Mouse (Mus musculus): ENCODE results near the gene Rnf44.

The Rnf44 gene

DNA sequence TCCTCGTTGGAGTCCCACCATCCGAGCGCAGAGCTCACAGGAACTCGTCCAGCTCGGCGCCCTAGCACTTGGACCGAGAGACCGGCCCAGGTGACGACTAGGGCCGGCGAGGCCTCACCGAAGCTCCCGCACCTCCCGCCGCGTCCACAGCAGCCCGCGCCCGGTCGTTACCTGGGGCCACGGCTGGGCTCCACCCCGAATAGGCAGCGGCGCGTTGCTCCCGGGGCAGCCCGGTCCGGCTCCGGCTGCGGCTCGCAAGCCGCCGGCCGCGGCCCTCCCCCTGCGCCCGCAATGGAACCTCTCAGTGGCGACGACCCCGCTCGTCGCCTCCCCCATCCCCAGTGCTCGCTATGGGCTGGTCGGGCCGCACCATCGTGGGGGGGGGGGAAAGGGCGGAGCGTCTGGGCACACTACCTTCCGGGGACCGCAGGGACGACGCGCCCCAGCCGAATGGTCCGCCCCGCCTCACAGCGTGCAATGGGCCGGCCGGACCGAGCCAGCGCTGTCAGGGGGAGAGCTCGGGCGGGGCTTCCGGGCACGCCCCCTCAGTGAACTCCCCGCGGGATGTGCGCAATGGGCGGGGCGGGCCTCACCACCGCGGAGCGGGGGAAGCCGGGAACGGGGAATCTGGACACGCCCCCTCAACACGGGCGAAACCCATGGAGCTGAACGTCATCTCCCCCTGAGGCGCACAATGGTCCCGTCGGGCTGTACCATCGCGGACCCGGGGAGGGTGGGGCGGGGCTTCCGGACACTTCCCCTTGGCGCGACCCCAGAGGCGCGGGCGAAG lies at the start of gene Rnf44:
Rnf44 (minus strand) TSS at position 350 of the 790 bp plus-strand sequence.
- peak; percentile 96 for DNase-seq (ENCODE audit: low read depth, low spot score)

DNA sequence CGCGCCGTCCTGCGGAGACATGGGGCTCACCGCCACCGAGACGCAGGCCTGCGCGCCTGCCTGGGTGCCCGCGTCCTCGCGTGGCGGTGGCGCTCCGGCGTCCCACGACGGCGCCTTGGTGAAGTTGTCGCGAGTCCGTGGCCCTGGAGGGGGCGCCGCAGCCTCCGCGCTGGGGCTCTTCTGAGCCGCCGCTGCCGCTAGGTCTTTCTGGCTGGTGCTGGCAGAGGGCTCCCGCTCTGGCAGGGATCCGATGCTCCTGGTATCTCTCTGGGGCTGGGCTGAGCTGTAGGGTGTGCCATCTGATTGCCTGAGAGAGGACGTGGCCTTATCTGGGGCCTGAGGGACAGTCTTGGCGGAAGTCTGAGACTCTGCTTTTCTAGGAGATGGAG lies 44.5 kb upstream of the Rnf44 start:
- no peak for DNase-seq (ENCODE audit: low read depth, low spot score)

DNA sequence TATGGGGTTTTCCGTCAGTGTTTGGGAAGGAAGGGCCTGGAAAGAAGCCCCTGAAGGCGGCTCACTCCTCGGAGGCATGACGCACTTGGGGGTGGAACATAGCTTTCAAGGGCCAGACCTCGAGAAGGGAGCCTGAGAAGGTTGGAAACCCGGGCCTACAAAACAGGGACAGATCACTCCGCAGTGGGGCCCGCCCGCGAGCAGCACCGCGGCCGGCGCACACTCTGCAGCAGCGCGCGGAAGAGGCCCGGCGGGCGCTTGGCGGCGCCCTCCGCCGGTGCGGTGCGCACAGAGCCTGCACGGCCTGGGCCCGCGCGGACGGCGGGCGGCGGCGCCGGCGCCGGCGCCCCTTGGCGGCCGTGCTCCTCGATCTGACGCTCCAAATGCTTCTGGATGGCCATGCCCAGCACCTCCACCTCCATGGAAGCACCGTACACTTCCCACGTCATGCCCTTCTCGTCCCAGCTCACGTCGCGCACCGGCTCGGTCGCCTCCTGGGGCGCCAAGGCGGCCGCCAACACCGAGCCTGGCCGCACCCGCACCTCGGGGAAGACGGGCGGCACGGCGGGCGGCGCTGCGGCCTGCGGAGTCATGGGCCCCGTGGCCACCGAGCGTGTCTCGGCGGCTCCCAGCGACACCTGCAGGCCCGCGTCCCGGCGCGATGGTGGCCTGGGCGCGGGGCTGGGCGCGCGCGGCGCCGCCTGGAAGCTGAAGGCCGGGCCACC lies 43.9 kb upstream of the Rnf44 start:
- DNase-seq (ENCODE audit: low read depth, low spot score) = no peak

DNA sequence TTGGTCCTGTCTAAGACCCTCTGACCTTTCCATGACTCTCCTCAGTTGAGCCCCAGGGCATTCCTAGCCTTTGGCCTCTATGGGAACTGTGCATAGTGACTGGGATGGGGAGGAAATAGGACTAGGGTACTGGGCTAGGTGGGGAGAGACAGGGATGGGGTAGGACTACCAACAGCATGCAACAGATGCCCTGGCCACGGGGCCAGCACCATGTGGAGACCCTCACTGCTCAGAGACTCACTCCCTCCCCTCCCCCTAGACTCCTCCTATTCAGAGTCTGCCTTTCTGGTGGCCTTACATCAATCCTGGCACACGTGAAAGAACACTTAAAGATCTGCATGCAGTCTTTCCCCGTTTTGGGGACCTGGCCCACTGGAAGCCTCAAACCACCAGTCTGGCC lies 43.2 kb upstream of the Rnf44 start:
- no peak for DNase-seq (ENCODE audit: low read depth, low spot score)

DNA sequence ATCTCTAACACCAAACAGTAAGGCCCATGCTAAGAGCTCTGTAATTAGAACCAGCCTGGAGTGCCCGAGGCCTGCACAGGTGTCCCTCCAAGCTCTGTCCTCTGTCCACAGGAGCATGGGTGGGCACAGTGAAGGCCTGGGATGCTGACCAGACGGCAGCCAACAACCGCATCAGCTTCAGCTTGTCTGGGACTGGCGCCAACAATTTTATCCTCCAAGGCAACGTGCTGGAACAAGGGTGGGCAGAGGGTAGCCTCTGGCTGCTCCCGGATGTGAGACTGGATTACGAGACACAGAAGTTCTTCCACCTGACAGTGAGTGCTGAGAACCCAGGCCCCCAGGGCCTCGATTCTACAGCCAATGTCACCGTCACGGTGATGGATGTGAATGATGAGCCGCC lies 32.4 kb upstream of the Rnf44 start:
- DNase-seq (ENCODE audit: low read depth, low spot score) = no peak

DNA sequence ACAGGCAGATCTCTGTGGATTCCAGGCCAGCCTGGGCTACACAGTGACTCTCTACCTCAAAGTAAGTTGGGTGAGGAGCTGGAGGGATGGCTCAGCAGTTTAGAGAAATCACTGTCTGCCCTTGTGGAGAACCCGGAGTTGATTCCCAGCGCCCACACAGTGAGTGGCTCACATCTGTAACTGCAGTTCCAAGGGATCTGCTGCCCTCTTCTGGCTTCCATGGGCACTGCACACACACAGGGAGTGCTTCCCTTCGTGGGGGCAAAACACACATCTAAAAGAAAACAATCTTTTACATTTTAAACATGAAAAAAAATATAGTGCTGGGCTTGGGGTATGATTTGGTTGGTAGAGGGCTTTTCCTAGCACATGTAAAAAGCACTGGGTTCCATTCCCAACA lies 29.4 kb upstream of the Rnf44 start:
- DNase-seq (ENCODE audit: low read depth, low spot score) = no peak

DNA sequence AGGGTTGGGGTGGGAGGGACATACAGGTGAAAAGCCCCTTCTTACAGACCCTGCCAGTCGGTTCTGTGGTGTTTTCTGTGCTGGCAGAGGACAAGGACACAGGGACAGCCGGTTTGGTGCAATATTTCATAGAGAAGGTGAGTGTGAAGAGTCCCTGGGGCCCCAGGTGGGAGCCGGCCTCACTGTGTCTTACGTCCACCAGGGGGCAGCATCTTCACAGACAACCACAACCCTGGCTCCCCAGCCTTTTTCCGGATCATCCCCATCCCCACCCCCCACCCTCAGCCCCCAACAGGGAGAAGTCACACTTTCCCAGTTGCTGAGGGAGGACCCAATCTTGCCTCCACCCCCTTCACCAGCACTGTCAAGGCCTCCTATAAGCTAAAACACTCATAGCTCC lies 23.2 kb upstream of the Rnf44 start:
- peak; percentile 67 for DNase-seq (ENCODE audit: low read depth, low spot score)

DNA sequence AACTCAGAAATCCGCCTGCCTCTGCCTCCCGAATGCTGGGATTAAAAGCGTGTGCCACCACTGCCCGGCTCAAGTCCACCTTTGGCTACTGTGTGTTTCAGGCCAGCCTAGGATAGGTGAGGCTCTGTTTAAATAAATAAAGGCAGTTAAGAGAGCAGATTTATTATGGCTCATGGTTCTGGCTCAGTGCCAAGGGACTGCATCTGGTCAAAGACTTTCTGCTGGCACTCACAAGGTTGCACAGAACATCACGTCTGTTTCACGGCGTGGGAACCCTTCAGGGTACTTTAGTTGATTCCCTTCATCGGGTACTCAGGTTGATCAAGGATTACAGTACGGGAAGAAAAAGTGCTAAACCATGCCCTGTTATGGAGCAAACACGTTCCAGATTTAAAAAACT lies 21.3 kb upstream of the Rnf44 start:
- DNase-seq (ENCODE audit: low read depth, low spot score) = peak; percentile 28

DNA sequence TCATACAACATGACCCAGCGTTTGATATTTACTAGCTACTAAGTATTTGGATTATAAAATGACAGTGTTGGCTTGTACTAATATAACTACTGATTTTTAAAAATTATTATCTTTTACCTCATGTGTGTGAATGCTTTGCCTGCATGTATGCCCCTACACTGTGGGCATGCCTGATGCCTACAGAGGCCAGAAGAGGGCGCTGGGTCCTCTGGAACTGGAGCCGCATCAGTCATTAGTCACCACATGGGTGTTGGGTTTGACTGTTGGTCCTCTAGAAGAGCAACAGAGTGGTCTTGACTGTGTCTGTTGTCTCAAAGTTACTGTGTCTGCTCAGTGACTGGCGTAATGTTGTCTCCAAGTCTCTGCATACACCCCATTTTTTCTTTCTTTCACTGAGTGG lies 20.7 kb upstream of the Rnf44 start:
- DNase-seq (ENCODE audit: low read depth, low spot score) = no peak

DNA sequence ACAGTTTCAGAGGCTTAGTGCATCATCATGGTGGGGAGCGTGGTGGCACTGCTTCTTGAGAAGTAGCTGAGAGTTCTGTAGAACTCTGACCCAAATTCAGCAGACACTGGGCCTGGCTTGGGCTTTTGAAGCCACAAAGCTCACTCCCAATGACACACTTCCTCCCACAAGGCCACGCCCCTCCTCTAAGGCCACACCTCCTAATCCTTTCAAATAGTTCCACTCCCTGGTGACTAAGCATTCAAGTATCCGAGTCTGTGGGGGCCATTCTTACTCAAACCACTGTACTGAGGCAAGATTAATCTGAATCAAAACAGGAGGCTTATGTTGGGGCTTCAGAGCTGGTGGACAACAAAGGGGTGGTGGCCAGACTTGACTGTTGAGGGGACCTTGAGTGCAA lies 17.2 kb upstream of the Rnf44 start:
- peak; percentile 55 for DNase-seq (ENCODE audit: low read depth, low spot score)

DNA sequence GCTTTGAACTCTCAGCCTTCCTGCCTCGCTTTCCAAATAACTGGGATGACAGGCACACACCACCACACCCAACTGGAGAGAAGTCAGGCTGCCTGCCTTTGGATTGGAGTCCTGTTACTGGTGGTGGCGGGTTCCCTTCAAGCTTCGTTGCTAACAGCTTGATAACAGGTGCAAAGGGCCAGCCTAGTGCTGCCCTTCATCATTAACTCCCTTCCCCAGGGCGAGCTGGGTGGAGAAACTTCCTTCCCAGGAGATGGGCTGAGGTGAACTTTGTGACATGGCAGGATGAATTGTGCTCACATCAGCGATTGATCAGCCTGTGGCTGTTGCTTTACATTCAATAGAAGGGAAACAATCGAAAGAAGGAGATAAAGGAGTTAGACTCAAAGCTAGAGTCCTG lies 11.2 kb upstream of the Rnf44 start:
- DNase-seq (ENCODE audit: low read depth, low spot score) = no peak

DNA sequence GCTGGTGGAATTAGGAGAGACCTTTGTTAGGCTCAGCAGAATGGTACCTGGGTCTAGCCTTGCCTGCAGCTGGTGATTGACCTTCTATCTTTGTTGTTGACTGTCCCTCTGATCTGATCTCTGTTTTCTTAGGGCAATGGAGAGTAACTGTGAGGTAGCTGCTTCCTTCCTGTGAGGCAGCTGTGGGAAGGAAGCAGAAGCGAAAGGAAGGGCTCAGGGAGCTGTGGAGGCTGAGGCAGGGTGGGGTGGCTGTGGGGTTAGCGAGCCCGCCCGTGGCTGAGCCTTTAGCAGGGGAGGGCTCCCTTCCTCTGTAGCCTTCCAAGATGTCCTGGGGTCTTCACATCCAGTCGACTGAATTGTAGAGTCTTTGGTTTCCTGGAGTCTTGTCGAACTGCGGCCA lies 8.8 kb upstream of the Rnf44 start:
- DNase-seq (ENCODE audit: low read depth, low spot score) = no peak

DNA sequence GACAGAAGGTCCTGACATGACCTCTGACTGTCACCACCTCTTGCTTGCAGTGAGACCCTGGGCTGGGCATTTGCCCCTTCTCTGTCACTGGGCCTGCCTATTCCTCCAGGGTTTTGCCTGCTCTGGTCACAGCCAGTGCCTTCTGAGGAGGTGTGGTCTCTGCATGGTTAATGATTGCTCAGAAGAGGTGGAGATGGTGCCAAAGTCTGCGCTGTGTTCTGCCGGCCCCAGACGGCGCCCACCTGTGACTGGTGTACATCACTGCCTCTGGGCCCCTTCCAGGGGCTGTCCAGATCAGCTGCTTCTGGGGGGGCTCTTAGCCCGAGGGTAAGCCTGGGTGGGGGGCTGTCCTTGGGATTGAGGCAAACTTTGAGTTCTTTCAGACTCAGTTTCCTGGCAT lies 7.5 kb upstream of the Rnf44 start, which contains the start of gene Cdhr2:
Cdhr2 (plus strand) TSS at position 219 of the 400 bp plus-strand sequence.
- no peak for DNase-seq (ENCODE audit: low read depth, low spot score)

DNA sequence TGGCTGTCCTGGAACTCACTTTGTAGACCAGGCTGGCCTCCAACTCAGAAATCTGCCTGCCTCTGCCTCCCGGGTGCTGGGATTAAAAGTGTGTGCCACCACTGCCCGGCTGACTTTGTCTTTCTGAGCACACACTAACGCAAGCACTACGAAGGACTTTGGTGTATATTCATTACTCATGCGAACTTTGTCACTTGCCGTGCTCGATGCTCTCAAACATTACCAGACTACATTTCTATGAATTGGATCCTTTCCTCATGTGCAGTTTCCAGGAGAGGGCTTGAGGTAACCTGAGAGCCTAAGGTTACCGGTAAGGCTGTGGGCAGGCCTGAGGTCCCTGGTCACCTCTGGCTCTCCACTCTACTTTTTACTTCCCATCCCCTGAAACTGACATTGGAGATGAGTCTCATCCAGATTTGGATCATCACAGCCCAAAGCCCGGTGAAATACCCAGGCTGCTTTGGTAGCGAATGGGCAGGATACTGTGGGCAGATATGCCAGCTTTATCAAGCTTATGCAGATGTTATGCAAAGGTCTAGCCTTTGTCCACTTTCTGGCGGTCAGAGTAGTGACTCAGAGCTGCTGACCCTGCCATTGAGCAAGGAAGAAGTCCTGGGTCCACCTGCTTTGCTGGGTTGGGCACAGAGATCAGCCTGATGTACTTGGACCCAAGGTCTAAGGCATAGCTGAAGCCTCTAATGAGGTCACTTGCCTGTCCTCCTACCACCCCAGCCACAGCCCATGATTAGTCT lies 1.9 kb upstream of the Rnf44 start:
- DNase-seq (ENCODE audit: low read depth, low spot score) = no peak

DNA sequence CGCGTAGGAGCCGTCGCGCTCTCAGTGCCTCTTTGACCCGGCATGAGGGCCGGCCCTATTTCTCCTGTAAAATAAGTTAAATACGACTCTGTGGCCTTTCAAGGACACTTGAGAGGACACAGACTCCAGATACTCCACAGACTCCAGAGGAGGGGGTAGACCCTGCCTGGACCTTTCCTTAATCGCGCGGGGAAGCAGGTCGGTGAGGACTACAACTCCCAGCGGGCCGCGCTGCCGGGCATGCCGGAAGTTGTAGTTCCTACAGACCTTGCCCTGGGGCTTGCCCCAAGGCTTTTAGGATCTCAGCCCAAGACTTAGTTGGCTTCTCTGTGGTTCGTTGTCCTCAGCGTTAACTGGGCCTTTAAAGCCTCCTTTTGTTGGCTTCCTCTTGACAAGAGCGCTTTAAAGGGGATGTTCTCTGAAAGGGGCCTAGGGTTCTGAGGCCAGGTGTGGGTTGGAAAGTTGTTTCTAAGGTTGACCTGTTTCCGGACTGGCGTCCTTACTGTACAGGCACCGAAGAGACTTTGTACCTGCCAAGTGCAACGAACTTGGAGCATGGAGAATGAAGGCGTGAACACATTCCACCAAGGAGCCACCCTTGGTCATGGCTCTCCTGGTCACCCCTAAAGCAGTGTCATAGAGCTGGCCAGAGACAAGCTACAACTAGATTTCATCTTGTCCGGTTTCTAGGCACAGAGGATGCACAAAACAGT lies 797 bp upstream of the Rnf44 start:
- peak; percentile 86 for DNase-seq (ENCODE audit: low read depth, low spot score)

DNA sequence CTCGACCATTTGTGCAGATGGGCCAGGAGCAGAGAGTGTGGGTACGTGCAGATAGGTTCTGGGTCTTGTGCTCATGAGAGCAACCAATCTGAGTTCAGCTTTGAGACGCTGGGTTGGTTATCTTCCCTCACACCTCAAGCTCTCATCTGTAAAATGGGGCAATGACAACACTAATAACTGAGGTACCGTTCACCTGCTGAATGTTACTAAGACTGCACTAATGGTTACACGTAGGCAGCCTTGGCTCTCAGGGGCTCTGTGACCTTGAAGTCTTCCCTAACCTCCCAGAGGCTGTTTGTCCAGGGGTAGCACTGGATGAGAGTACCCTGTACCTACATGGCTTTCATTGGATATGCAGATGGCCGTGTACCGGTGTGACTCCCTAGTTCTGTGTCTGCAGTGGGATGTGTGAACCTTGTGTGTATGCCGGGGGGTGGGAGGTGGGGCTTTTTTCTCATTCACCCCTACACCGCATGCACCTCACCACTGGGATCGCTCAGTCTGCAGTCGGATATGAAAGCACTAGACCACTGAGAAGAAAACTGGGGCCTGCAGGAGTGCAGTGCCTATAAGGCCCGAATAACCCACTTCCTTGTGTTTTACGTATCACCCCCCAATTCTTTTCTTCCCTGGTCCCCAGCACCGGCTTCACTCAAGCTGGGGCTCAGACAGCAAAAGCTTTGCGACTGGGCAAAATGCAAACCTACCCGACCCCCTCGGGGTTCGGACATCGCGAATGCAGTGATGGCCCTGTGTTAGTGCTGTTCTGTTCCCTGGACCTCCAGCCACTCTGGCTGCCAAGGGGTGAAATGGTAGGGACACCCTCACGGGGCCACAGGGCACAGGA lies 773 bp downstream of the Rnf44 start:
- DNase-seq (ENCODE audit: low read depth, low spot score) = peak; percentile 27

DNA sequence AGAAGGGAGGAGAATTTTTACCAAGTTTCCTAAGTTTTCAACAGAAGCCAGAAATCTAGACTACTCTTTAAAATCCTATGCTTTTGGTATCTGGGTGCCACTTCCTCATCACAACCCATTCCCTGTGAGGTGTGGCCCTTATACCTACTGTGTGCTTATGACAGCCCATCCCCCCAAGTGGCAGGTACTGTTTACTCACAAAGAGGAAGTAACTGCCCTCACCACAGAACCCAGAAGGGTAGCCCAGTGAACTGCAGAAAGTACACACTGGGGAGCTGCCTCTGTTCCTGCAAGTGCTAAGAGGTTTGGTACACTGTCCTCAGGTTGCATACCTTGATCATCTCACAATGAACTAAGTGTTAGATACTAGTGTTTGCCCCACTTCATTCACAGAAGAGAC lies 2.0 kb downstream of the Rnf44 start:
- no peak for DNase-seq (ENCODE audit: low read depth, low spot score)

DNA sequence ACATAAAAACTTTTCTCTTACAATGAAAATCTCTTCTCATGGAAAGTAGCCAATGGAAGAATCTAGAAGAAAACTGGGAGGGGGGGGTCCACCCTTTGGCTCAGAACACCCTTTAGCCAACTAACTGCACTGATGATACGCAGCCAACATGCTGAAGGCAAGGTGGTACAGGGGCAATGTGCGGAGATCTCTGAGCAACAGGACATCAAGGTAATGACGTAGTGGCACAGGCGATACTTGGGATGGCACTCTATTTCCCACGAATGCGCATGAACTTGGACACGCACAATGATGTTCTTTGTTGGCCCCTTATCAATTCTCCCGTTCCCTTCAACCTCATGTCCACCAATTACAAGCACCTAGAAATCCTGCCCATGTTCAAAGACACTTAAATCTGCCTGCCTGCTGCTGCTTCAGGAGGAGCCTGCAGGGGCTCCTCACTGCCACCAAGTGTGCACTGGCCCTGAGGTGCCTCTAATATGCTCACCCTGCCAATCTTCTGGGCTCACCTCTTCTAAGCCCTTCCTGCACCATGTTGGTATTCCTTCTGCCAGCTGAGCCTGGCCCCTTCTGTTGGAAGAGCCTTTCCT lies 3.5 kb downstream of the Rnf44 start:
- DNase-seq (ENCODE audit: low read depth, low spot score) = no peak

DNA sequence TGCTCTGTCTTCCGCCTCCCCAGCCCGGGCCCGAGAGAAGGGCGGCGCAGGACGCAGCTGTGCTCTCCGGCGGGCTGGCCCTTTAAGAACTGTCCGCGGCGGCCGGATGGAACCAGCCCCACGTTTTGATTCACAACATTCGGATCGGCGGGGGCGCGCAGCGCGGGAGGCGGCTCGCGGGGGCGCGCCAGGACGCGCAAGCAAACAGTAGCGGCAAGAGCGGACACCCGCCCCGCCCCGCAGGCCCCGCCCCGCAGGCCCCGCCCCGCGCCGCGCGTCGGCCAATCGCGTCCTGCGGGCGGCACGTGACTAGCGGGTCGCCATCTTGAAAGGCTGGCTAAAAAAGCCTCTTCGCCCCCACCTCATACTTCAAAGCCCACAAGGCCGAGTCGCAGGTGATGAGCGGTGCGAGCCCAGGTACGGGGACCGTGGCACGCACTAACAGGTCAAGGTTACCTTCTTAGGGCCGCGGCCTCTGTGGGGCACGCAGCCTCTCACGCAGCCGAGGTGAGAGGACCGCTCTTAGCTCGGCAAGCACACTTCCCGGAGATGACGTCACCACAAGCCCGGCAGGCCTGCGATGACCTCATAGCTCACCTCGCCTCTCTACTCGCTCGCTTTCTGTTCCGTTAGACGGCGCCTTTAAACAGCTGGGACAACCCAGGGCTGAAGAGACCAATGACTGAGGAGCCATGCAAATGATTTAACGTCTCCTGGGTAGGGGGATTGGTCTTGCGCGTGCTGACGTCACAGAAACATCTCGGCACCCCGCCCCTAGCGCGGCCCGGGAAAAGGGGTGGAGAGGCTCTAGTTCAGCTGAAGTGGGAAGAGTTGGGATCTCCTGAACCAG lies 5.9 kb downstream of the Rnf44 start:
- peak; percentile 96 for DNase-seq (ENCODE audit: low read depth, low spot score)

DNA sequence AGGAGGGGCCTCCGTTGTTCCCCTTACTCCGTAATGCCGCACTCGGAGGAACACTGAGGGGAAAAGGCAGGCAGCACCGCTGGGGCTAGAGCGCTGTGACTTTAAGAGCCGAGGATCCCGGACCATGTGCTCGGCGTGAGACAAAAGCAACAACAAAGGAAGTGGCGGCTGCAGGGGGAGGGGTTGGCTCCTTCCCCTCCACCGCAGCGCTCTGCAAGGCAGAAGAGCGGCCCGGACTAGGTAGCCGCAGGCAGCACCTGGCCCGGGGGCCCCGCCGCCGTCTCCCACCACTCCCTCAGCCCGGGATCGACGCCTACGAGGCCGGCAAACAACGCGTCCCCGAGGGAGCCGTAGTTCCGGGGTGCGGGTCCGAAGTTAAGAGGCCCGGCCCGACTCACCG lies 6.6 kb downstream of the Rnf44 start:
- DNase-seq (ENCODE audit: low read depth, low spot score) = peak; percentile 75

Data from 3T3-L1 (cell line).